Mouse (Mus musculus) erythroblast, adult 5-6 weeks (primary cell): ENCODE measurements around the gene Gjb5. TPM values are rescaled to one million over a fixed set of nuclear protein-coding genes. Genes with fewer than 3 reads are reported as not detected.

Source experiments
- ATAC-seq: replicated peaks from 2 replicates; pipeline ENCODE4 v1.8.0; 2016; ENCODE audit warnings: moderate number of reproducible peaks, mild to moderate bottlenecking, moderate TSS enrichment, inconsistent platforms; ENCODE audit not compliant: poor library complexity, low FRiP score, severe bottlenecking
- total RNA-seq, 2 experiments: library from RNA; stranded (forward) in 1 of 2; stranded (reverse) in 1 of 2; fragments of 150-400 nt in 1 of 2; fragments of 200-764, 138-1000 nt in 1 of 2; gene quantifications; 2 replicates each; pipeline versions ENCODE4 v1.2.3 to v1.2.4; 2015 to 2017; ENCODE audit warnings: low replicate concordance in 2 of 2

Gene Gjb5
- total RNA-seq (2015; ENCODE audit: low replicate concordance): not detected in 2 replicates
- total RNA-seq (2017; ENCODE audit: low replicate concordance): not detected in 2 replicates

GRCm38 (mm10) chr4:127358018-127358417, at the start of gene Gjb5:
Gjb5 (minus strand) TSS chr4:127358181.
- ATAC-seq: no peak

GRCm38 (mm10) chr4:127402614-127403013, 44.6 kb upstream of the Gjb5 start:
- no peak for ATAC-seq

- no peak for ATAC-seq
Measured at GRCm38 (mm10) chr4:127402166-127402565, 44.2 kb upstream of the Gjb5 start.

GRCm38 (mm10) chr4:127400165-127401145, 42.5 kb upstream of the Gjb5 start:
- ATAC-seq: no peak

GRCm38 (mm10) chr4:127395591-127395990, 37.6 kb upstream of the Gjb5 start:
- no peak for ATAC-seq

- no peak for ATAC-seq
Measured at GRCm38 (mm10) chr4:127389645-127390044, 31.7 kb upstream of the Gjb5 start.

- ATAC-seq: no peak
Measured at GRCm38 (mm10) chr4:127377344-127377743, 19.4 kb upstream of the Gjb5 start.

GRCm38 (mm10) chr4:127375541-127376177, 17.7 kb upstream of the Gjb5 start:
- no peak for ATAC-seq

- no peak for ATAC-seq
Measured at GRCm38 (mm10) chr4:127374645-127375044, 16.7 kb upstream of the Gjb5 start.

GRCm38 (mm10) chr4:127373491-127373890, 15.5 kb upstream of the Gjb5 start:
- no peak for ATAC-seq

- no peak for ATAC-seq
Measured at GRCm38 (mm10) chr4:127371546-127371945, 13.6 kb upstream of the Gjb5 start.

GRCm38 (mm10) chr4:127370447-127370846, 12.5 kb upstream of the Gjb5 start:
- ATAC-seq: no peak

GRCm38 (mm10) chr4:127368379-127368973, 10.5 kb upstream of the Gjb5 start:
- ATAC-seq: peak; percentile 72; the same call in 1 of the 2 replicates

- no peak for ATAC-seq
Measured at GRCm38 (mm10) chr4:127365834-127366233, 7.9 kb upstream of the Gjb5 start.

GRCm38 (mm10) chr4:127365433-127365832, 7.5 kb upstream of the Gjb5 start:
- no peak for ATAC-seq

- no peak for ATAC-seq
Measured at GRCm38 (mm10) chr4:127364431-127364830, 6.5 kb upstream of the Gjb5 start.

- ATAC-seq: no peak
Measured at GRCm38 (mm10) chr4:127363331-127363730, 5.3 kb upstream of the Gjb5 start.

GRCm38 (mm10) chr4:127362520-127362919, 4.5 kb upstream of the Gjb5 start:
- no peak for ATAC-seq

- no peak for ATAC-seq
Measured at GRCm38 (mm10) chr4:127354506-127355485, 3.2 kb downstream of the Gjb5 start.
